ENCODE assay signal across 8 mouse cellular contexts in genomic region chr17:65724254-65724653, GRCm38 (mm10). TPM values are rescaled to one million over a fixed set of nuclear protein-coding genes. Genes with fewer than 3 reads are reported as not detected.
DNase-seq lines count a peak whose midpoint lies in the region; TF ChIP-seq lines count a peak whose summit lies in the region.

No protein-coding gene starts in this region.

- no peaks in the 10 kb centered on the region for H3K27me3 ChIP-seq in ES-Bruce4 (ENCODE audit: control insufficient read depth, insufficient read depth, low read length, poor library complexity, severe bottlenecking)

- no peaks in the 10 kb centered on the region for H3K9me3 ChIP-seq in ES-Bruce4 (replicated peaks; ENCODE audit: control insufficient read depth, insufficient read depth, low read length, poor library complexity, severe bottlenecking)

- H3K9ac ChIP-seq in ES-Bruce4 (ENCODE audit: low read depth, poor library complexity, severe bottlenecking), result peak overlapping the region; percentile 1

- H3K27ac ChIP-seq in ES-Bruce4 (ENCODE audit: insufficient read depth, low read length) (peak overlapping the region; percentile 77), macrophage (peak overlapping the region; percentile 59)

- 0 out of 2 replicates have a peak, but pooled peaks have one; percentile 28 for TF ChIP-seq EP300 in ES-Bruce4 (IDR thresholded peaks at IDR 0.05; ENCODE audit: insufficient read depth, low read depth, low read length)

- TF ChIP-seq CTCF in ES-Bruce4 (IDR thresholded peaks at IDR 0.05; ENCODE audit: low read depth, low read length), result no peak

- peaks cover 91% of the 10 kb centered on the region for H3K79me2 ChIP-seq in macrophage (ENCODE audit: inconsistent target)

- DNase-seq in gastrocnemius, postnatal 25 days, result peak; percentile 48
- no peak for DNase-seq in gastrocnemius, adult 8-10 months (ENCODE audit: low spot score in 2 of 2)
- DNase-seq in kidney, adult 8-10 months, result peak; percentile 26 to 34
- peak; percentile 71 for DNase-seq in thymus, postnatal 14 days
- no peak for DNase-seq in c-Kit-positive CD71-positive TER-119-positive erythroid progenitor cells, embryonic 14.5 days (ENCODE audit: low spot score)
- no peak for DNase-seq in retina, postnatal 1 day

- no peaks in the 10 kb centered on the region for H3K36me3 ChIP-seq in ES-Bruce4 (ENCODE audit: control insufficient read depth, insufficient read depth, low read length, poor library complexity, severe bottlenecking)
- H3K36me3 ChIP-seq in macrophage (ENCODE audit: inconsistent target), result peaks cover 34% of the 10 kb centered on the region

- WGBS in macrophage (ENCODE audit: missing documents), result 5% methylated on average over 11 of the region's 11 CpGs

- H3K4me1 ChIP-seq in ES-Bruce4 (ENCODE audit: control insufficient read depth, insufficient read depth, low read length), result no peaks in the 10 kb centered on the region

- TF ChIP-seq POLR2A in ES-Bruce4 (IDR thresholded peaks at IDR 0.05; ENCODE audit: insufficient read depth, low read length), result no peak

- H3K4me3 ChIP-seq in ES-Bruce4 (ENCODE audit: low read depth, low read length) (peak overlapping the region; percentile 21), macrophage (ENCODE audit: inconsistent target) (no peak overlapping the region)

RNA-seq across cellular contexts. Expression of gene Rab31, which starts 48.3 kb away (rescaled TPM):
- total RNA-seq in gastrocnemius, postnatal 25 days (2021), result 1 to 10 TPM; 6.9 to 8.1 TPM
- total RNA-seq in gastrocnemius, adult 8-10 months (2022), result 1 to 10 TPM; 2.6 to 5.5 (median 3.6) TPM
- polyA plus RNA-seq in ES-Bruce4 (2011; ENCODE audit: insufficient read depth, insufficient read length, low read depth, missing spikeins) (18.7 and 19.4 TPM in 2 replicates), macrophage (2018) (93.9 to 139 TPM (median 136 TPM) in 3 replicates)
- total RNA-seq in macrophage (2018; cell fraction: chromatin; rRNA removed), result 10 to 100 TPM in 25 of 26 experiments, 1 to 10 TPM in 1; 7.0 to 47.6 (median 27.4) TPM
- total RNA-seq in macrophage (2018; cell fraction: cytosol; rRNA removed), result 100 to 1,000 TPM in 13 of 26 experiments, 10 to 100 TPM in 13; 70.2 to 171 (median 101) TPM
- 10 to 100 TPM; 28.0 to 79.5 (median 53.6) TPM for total RNA-seq in macrophage (2018; cell fraction: nucleus; rRNA removed)

RNA-seq across cellular contexts. Expression of gene Ppp4r1, which starts 58.1 kb away (rescaled TPM):
- total RNA-seq in gastrocnemius, postnatal 25 days (2021), result 10 to 100 TPM; 19.9 to 24.3 TPM
- 10 to 100 TPM; 19.7 to 25.4 (median 22.0) TPM for total RNA-seq in gastrocnemius, adult 8-10 months (2022)
- polyA plus RNA-seq in ES-Bruce4 (2011; ENCODE audit: insufficient read depth, insufficient read length, low read depth, missing spikeins), result 48.4 and 56.7 TPM in 2 replicates
- total RNA-seq in macrophage (2018; cell fraction: chromatin; rRNA removed), result 100 to 1,000 TPM in 25 of 26 experiments, 10 to 100 TPM in 1; 99.6 to 452 (median 234) TPM
- 10 to 100 TPM; 34.3 to 65.4 (median 48.6) TPM for total RNA-seq in macrophage (2018; cell fraction: cytosol; rRNA removed)
- 100 to 1,000 TPM in 17 of 26 experiments, 10 to 100 TPM in 9; 65.0 to 297 (median 115) TPM for total RNA-seq in macrophage (2018; cell fraction: nucleus; rRNA removed)
- 33.7 to 41.6 TPM (median 40.4 TPM) in 3 replicates for polyA plus RNA-seq in macrophage (2018)

Comparison
In these comparisons a context has a peak if more than half of its experiments do, and no peak if none do; other contexts are left out.
1. DNase-seq: peak in gastrocnemius, postnatal 25 days (single experiment), kidney, adult 8-10 months (2 of 2) and thymus, postnatal 14 days (single experiment); none in gastrocnemius, adult 8-10 months (0 of 2), c-Kit-positive CD71-positive TER-119-positive erythroid progenitor cells, embryonic 14.5 days (single experiment) and retina, postnatal 1 day (single experiment).